Mouse (Mus musculus) kidney, postnatal 14 days (tissue): Measurements from ENCODE around the gene Lmtk2.
A peak's percentile ranks its signal among the peaks of the same experiment; 100 is the strongest.

Experiments
- DNase-seq: peaks from one replicate; pipeline ENCODE4 v3.0.0; 2022; ENCODE audit warnings: mixed read lengths

The Lmtk2 gene

DNA sequence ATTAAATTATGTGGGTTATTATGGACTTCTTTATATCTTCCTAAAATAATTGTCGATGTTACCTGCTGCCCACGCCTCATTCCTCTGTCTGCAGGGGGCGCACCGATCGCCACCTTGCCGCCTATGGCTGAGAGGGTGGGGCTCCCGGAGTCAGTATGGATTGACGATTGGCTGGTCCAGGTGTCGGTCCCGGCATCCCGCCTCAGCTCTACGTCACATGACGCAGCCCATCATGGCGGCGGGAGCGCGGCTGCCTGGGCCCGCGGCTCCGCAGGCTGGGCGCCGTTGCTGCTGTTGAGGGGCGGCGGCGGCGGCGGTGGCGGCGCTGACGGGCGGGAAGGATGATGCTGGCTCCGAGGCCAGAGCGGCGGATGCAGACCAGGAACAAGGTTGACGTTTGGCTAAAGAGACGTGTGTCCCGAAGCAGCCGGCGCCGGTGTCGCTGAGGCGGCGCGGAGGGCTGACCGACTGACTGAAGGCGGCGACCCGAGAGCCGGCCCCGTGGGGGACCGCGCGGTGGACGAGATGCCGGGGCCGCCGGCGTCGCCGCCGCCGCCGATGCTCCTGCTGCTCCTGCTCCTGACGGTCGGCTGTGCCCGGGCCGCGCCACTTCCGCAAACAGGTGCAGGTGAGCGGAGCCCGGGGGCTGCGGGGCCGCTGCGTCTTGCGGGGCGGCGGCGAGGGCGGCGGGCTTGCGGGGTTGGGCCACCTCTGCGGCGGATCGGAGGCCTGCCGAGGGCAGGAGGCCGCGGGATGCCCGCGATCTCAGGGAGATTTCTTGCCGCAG is at the start of gene Lmtk2:
Gene Lmtk2, plus strand, starts transcription at position 288 of the 787 bp plus-strand sequence.
- peak; percentile 98 for DNase-seq

DNA sequence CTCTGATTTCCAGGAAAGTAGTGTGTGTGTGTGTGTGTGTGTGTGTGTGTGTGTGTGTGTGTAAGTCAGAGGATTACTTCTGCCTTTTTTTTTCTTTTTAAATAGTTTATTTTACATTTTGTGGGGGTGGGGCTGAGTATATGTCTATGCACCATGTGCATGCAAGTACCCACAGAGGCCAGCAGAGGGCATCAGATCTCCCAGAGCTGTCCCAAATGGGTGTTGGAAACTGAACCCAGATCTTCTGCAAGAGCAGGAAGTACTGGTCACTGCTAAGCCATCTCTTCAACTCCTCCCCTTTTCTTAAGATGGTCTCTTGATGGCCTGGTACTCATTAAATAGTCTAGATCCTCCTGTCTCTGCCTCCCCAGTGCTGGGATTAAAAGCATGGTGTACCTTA is 49.0 kb upstream of the Lmtk2 start:
- no peak for DNase-seq

- no peak for DNase-seq
Measured at GRCm38 (mm10) chr5:144053450-144053849, 46.8 kb upstream of the Lmtk2 start.

GRCm38 (mm10) chr5:144054340-144054739 is 45.9 kb upstream of the Lmtk2 start:
- peak; percentile 31 for DNase-seq

DNA sequence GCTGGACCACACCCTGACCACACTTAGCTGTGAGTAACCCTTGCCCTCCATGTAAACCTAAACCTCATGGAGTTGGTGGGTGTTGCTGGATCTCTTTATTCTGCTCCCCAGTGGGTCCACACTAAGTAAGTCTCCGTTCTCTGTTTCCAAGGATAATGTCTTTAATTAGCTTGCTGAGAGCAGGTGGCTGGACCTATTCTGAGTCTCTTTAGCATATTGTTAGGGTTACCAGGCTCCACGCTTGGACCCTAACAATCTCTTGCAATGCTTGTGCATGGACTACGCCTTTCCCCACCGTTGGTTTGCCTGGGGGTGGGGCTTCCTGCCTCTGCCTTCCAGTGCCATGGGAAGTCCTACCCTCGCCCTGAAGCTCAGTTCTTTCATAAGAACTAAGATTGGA is 36.1 kb upstream of the Lmtk2 start:
- DNase-seq, result no peak

- peak; percentile 1 for DNase-seq
Measured at GRCm38 (mm10) chr5:144066036-144066435, 34.2 kb upstream of the Lmtk2 start.

DNA sequence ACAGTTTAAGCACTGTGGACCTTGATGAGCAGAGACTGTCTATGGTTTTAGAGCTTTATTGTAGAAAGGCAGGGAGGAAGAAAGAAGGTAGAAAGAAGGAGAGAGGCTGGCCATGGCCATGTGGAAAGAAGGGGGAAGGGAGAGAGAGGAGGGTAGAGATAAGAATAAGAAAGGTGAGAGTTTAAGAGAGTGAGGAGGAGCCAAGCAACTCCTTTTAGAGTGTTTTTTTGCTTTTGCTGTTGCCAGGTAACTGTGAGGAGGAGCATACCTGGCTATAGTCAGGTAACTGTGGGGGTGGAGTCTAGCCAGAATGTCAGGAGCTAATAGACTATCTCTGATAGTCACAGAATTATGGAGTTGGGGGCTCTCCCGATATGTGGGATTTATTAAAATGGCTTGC is 30.2 kb upstream of the Lmtk2 start:
- DNase-seq, result no peak

GRCm38 (mm10) chr5:144071249-144071648 is 29.0 kb upstream of the Lmtk2 start:
- no peak for DNase-seq

GRCm38 (mm10) chr5:144077541-144077940 is 22.7 kb upstream of the Lmtk2 start:
- DNase-seq, result no peak

DNA sequence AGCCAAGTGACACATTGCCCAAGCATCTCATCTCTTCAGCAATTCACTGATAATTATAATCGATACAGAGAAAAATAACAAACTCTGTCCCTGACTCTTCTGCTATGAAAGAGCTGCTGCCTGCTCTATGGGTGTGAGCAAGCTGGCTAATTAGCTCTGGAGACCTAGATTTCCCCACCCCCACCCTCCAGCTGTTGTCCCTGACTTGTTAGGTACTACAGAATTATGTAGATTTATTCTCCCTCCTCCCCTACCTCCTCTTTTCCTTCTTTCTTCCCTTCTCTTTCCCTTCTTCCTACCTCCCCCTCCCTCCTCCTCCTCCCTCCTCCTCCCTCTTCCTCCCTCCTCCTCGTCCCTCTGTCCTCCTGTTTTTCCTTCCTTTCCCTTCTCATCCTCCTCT is 19.4 kb upstream of the Lmtk2 start:
- DNase-seq, result no peak

- DNase-seq, result no peak
Measured at GRCm38 (mm10) chr5:144082006-144082405, 18.2 kb upstream of the Lmtk2 start.

- no peak for DNase-seq
Measured at GRCm38 (mm10) chr5:144083521-144083920, 16.7 kb upstream of the Lmtk2 start.

DNA sequence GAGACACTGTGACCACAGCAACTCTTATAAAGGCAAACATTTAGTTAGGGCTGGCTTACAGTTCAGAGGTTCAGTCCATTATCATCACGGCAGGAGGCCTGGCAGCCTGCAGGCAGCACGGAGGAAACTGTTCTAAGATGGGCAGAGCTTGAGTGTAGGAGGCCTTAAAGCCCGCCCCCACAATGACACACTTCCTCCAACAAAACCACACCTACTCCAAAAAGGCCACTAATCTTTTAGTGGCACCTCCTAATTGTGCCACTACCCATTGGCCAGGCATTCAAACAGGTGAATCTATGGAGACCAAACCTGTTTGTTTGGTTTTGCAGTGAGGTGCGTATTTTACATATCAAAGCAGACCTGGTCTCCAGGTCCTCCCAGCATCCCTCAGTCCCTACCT is 16.0 kb upstream of the Lmtk2 start:
- DNase-seq, result no peak

- DNase-seq, result peak; percentile 52
Measured at GRCm38 (mm10) chr5:144085696-144086095, 14.5 kb upstream of the Lmtk2 start.

- DNase-seq, result no peak
Measured at GRCm38 (mm10) chr5:144086494-144086893, 13.7 kb upstream of the Lmtk2 start.

DNA sequence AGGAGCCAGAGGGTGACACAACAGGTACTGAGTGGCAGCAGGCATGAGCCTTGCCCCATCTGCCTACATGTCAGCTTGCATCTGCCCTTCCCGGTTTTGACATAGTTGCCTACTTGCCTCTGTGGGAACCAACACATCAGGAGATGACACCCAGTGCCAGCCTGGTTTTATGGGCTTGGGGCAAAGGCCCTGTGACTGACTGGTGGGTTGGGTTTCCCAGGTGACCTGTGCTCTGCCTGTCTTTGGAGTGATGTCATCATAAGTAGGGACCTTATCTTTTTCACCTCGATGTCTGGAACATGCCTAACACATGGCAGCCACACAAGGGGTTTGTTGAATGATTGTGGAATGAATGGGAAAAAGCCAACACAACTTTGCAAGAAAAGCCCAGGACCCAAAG is 11.9 kb upstream of the Lmtk2 start:
- DNase-seq, result no peak

GRCm38 (mm10) chr5:144095461-144095970 is 4.7 kb upstream of the Lmtk2 start:
- peak; percentile 29 for DNase-seq

GRCm38 (mm10) chr5:144097902-144098639 is 2.2 kb upstream of the Lmtk2 start:
- peak; percentile 84 for DNase-seq

DNA sequence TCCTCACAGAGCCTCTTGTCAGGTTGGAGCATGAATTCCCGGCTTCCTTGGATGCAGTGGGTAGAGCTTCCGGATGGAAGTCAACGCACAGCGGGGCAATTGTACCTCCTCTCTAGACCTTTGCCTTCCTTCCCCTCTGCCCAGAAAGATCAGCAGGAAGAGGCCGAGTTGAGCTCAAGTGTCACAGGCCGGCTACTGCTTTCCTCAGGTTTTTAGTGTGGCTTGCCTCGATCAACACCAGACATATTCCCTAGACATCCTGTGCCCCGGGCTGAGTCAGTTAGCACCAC is 1.7 kb upstream of the Lmtk2 start:
- peak; percentile 49 for DNase-seq

GRCm38 (mm10) chr5:144100948-144101347 is 712 bp downstream of the Lmtk2 start:
- no peak for DNase-seq

- DNase-seq, result peak; percentile 34
Measured at GRCm38 (mm10) chr5:144105070-144105469, 4.8 kb downstream of the Lmtk2 start.

DNA sequence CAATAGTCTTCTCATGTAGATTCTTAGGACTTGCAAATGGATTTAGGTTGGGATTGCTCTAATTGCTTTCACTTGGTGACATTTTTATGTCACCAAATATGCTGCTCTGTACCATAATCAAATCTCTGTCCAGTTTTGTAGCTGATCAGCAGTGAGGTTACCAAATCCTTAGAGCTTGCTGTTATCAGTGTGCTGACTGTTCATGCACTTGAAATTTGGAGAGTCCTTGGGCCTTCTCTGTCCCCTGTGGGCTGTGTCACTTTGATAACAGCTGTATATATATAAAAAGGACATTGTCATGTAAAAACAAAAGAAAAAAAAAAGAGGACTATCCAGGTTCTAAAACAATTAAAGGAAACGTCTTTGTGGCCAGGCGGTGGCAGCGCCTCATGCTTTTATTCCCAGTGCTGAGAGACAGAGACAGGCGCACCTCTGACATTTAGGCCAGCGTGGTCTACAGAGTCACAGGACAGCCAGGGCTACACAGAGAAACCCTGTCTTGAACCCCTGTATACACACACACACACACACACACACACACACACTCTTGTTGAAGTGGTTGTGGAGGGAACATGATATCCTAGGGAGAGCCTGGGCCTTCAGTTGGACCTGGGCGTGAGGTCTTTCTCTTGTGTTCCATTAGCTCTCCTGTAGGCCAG is 5.4 kb downstream of the Lmtk2 start:
- DNase-seq, result no peak

DNA sequence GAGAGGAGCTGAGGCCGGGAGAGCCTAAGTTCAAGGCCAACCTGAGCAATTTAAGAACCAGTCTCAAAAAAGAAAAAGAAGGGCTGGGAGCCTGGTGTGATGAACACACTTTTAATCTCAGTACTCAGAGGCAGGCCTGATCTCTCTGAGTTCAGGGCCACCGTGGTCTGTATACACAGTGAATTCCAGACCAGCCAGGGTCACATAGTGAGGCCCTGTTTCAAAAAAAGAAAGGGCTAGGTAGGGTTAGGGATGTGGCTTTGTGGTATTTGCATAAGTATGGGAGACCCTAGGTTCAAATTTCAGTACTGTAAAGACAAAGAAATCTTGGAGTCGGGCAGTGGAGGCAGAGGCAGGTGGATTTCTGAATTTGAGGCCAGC is 5.9 kb downstream of the Lmtk2 start:
- DNase-seq, result no peak

DNA sequence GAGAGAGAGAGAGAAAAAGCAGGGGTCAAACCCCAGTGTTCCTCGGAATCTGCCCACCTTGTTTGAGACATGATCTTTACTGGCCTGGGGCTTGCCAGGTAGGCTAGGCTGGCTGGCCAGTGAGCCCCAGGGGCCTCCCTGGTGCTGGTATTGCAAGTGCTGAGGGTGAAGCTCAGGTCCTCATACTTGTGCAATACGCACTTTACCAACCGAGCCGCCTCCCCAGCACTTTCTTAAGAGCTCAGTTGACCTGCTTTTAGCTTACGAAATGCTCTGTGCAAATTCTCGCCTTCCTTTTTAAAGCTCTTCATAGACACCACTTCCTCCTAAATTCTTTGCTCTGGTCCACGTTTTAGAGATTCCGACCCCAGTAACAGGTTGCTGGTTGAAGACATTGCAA is 9.0 kb downstream of the Lmtk2 start:
- no peak for DNase-seq
